Mouse (Mus musculus) telencephalon, adult 2 months (tissue): ENCODE data around the gene Stat3.

Experiments used
- DNase-seq: peaks from one replicate; pipeline ENCODE4 v3.0.0-alpha.2; 2011; ENCODE audit warnings: low read depth, low spot score

Stat3 gene

GRCm38 (mm10) chr11:100924386-100924919 lies 14.9 kb downstream of the Stat3 start:
- DNase-seq, result no peak

GRCm38 (mm10) chr11:100920887-100921624 lies 18.3 kb downstream of the Stat3 start:
- no peak for DNase-seq

GRCm38 (mm10) chr11:100918007-100918406 lies 21.3 kb downstream of the Stat3 start:
- no peak for DNase-seq

- no peak for DNase-seq
These were observed 22.8 kb downstream of the Stat3 start for GRCm38 (mm10) chr11:100916432-100916971.

DNA sequence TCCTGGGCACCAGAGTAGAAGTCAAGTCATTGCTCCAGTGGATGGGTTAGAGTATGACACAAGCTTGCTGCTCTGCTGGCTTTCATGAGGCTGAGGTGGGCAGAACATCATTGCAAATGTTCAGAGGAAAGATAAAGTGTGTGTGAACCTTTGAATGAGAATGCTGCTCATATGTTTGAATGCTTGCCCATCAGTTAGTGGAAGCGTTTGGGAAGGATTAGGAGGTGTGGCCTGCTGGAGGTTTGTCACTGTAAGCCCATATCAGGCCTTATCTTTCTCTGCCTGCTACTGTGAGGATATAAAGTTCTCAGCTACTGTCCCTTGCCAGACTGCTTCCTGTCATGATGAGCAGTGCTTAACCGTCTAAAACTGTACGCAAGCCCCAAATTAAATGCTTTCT lies 24.3 kb downstream of the Stat3 start:
- DNase-seq, result no peak

DNA sequence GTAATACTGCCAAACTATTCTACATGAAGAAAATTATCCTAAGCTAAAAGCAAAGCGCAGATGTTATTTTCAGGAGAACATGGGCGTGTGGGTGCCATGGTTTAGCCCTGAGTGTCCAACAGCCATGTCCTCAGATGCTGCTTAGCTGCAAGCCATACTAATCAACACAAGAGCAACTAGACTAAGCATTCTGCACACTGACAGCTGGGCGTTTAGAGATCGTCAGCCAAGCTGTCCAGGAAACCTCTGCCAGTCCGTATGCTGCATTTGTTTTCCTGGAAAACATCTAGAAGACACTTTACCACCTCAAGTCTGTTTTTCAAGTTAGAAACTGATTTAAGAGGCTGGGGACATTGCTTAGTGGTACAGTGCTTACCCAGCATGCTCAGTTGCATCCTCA lies 24.9 kb downstream of the Stat3 start:
- no peak for DNase-seq

DNA sequence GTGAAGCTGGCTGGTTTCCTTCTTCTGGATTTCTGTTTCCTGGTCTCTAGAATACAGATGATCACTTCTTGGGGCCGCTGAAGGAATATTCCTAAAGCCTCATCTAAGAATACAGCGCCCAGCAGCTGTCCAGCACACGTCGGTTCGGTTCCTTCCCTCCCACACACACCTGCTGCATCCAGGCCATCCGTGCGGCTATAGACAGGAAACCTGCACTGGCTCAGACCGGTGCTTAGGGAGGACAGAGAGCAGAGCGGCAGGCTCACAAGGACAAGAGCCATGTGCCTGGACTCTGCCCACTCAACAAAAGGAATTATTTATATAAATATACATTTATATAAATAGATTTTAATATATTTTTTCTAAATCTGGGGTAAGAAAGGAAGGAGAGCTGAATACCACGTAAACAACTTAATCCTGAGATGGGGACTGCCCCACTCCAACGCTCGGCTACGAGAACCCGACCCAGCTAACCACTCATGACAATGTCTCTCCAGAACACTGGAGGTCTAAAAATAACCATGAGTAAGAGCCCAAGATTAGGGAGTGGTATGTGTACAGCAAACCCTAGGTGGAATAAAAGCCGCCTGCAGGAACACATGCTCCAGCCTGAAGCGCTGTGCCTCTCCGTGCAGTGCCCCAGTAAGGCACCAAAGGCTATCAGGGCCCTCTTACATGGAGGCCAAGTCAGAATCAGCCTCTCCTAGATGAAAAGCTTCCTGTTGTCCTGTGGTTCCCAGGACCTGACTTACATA lies 26.8 kb downstream of the Stat3 start:
- no peak for DNase-seq

- DNase-seq, result no peak
These were observed 30.8 kb downstream of the Stat3 start for GRCm38 (mm10) chr11:100908567-100908966.

- DNase-seq, result no peak
These were observed 31.2 kb downstream of the Stat3 start for GRCm38 (mm10) chr11:100908112-100908511.

GRCm38 (mm10) chr11:100906885-100907284 lies 32.5 kb downstream of the Stat3 start:
- DNase-seq, result no peak

- no peak for DNase-seq
These were observed 33.4 kb downstream of the Stat3 start for GRCm38 (mm10) chr11:100905929-100906328.

GRCm38 (mm10) chr11:100904580-100905351 lies 34.6 kb downstream of the Stat3 start:
- DNase-seq, result no peak

DNA sequence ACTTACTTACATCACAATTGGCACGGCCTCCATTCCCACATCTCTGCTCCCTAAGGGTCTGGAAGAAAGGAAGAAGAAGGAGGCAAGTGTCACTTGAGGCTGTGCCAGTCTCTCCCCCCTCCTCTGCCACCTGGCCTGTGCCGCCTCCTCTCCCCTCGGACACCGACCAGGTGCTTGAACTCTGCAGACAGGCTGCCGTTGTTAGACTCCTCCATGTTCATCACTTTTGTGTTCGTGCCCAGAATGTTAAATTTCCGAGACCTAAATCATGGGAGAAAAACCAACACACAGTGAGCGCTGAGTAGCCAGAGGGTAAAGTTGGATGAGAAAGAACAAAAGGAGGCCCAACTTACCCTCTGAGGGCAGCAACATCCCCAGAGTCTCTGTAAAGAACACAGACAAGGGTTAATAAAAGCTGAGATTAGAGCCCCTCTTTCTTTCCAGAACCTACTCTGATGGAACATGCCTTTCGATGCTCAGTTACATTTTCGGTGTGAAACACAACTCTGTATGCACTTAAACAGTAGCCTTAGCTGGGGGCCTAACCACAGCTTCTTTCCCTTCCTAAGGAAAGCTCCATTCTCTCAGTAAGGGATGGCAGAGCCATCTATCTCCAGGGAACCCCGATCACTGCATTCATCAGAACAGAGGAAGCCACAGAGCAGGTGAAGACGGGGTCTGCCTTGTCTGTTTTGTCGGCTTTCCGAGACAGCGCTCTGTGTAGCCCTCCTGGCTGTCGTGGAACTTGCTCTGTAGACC lies 40.7 kb downstream of the Stat3 start:
- DNase-seq, result no peak

GRCm38 (mm10) chr11:100897294-100898231 lies 41.8 kb downstream of the Stat3 start:
- no peak for DNase-seq

- DNase-seq, result no peak
These were observed 43.3 kb downstream of the Stat3 start for GRCm38 (mm10) chr11:100896078-100896477.

GRCm38 (mm10) chr11:100894146-100894918 lies 45.0 kb downstream of the Stat3 start:
- DNase-seq, result no peak

- DNase-seq, result peak; percentile 72
These were observed 45.9 kb downstream of the Stat3 start for GRCm38 (mm10) chr11:100893482-100893881.

DNA sequence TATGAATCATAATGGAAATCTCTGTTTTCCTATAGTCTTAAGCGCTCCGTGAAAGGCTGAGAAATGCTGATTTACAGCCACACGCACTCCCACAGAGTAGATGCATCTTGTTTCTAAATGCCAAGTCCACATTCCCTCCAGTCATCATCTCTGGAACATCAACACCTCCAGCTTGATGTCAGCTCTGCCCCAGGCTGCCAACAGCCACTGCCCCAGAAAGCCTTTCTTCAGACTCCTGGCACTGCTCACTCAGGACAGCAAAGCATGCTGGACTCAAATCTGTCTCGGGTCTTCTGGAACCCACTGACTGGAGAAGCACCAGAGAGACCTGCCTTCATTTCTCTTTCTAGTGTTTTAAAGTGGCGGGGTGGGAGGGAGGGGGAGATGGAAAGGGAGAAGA lies 46.9 kb downstream of the Stat3 start:
- DNase-seq, result no peak
